Mouse (Mus musculus): ENCODE data around the gene Plekhb2.

DNA sequence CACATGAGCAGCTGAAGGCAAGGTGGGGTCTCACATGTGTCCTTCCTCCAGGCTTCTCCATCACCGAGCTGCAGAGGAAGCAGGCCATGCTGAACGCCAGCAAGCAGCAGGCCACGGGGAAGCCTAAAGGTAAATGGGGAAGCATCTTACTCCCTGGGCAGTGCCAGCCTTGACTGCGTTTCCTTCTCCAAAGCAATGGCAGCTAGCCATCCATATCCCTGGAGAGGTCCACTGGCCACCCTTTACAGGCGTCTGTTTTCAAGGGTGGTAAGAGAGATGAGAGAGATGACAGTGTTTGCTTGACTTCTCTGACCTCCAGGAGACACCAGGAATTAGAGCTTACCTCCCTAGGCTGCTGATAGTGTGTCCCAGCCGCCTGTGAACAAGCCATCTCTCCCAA, 38.7 kb upstream of the Plekhb2 start:
- TF ChIP-seq GATA1 (IDR thresholded peaks at IDR 0.05; ENCODE audit: low read length) (no peak), TAL1 (IDR thresholded peaks at IDR 0.05; ENCODE audit: low read length) (no peak)

Measured in erythroblast, embryonic 14.5 days (primary cell).